Mouse (Mus musculus): ENCODE results near the gene Ankrd13a. TPM values are rescaled to one million over a fixed set of nuclear protein-coding genes. Genes with fewer than 3 reads are reported as not detected.

Gene Ankrd13a
- polyA plus RNA-seq, 1 experiment from 2014 or later, result 31.1 TPM

Small RNA genes lying within 50 kb of the gene (microRNA-seq; reads per million reads assigned to microRNA genes)
- 1.8 reads per million, percentile 2 among the genes with 10 or more reads in this experiment for gene Mir6240

Other genes starting within 250 kb of the Ankrd13a start
- gene Fam222a, start 206.7 kb upstream of the Ankrd13a start, polyA plus RNA-seq (2015; fragmentation: Nextera tagmentation; extraction: Ambion mirVana), result 7.1 and 8.1 TPM in 2 replicates
- 0.69 and 0.92 TPM in 2 replicates for gene Trpv4, start 116.3 kb upstream of the Ankrd13a start, polyA plus RNA-seq (2015; fragmentation: Nextera tagmentation; extraction: Ambion mirVana)
- gene Gltp, start 83.7 kb upstream of the Ankrd13a start, polyA plus RNA-seq (2015; fragmentation: Nextera tagmentation; extraction: Ambion mirVana), result 34.5 and 39.1 TPM in 2 replicates
- 15.6 and 15.9 TPM in 2 replicates for gene Tchp, start 66.9 kb upstream of the Ankrd13a start, polyA plus RNA-seq (2015; fragmentation: Nextera tagmentation; extraction: Ambion mirVana)
- 51.6 and 52.9 TPM in 2 replicates for gene Git2, start 840 bp downstream of the Ankrd13a start, polyA plus RNA-seq (2015; fragmentation: Nextera tagmentation; extraction: Ambion mirVana)
- gene 1500011B03Rik, start 48.8 kb downstream of the Ankrd13a start, polyA plus RNA-seq (2015; fragmentation: Nextera tagmentation; extraction: Ambion mirVana), result 270 and 271 TPM in 2 replicates
- not detected in 2 replicates for gene 4930519G04Rik, start 79.0 kb downstream of the Ankrd13a start, polyA plus RNA-seq (2015; fragmentation: Nextera tagmentation; extraction: Ambion mirVana)
- 3.0 and 3.6 TPM in 2 replicates for gene Gm9936, start 84.0 kb downstream of the Ankrd13a start, polyA plus RNA-seq (2015; fragmentation: Nextera tagmentation; extraction: Ambion mirVana)
- gene Oasl2, start 122.3 kb downstream of the Ankrd13a start, polyA plus RNA-seq (2015; fragmentation: Nextera tagmentation; extraction: Ambion mirVana), result 4.8 and 6.8 TPM in 2 replicates
- 0.40 and 0.68 TPM in 2 replicates for gene Oasl1, start 148.6 kb downstream of the Ankrd13a start, polyA plus RNA-seq (2015; fragmentation: Nextera tagmentation; extraction: Ambion mirVana)
- gene 2210016L21Rik, start 167.5 kb downstream of the Ankrd13a start, polyA plus RNA-seq (2015; fragmentation: Nextera tagmentation; extraction: Ambion mirVana), result 116 and 122 TPM in 2 replicates
- 0.05 and 0.10 TPM in 2 replicates for gene Hnf1a, start 196.4 kb downstream of the Ankrd13a start, polyA plus RNA-seq (2015; fragmentation: Nextera tagmentation; extraction: Ambion mirVana)
- gene Sppl3, start 236.5 kb downstream of the Ankrd13a start, polyA plus RNA-seq (2015; fragmentation: Nextera tagmentation; extraction: Ambion mirVana), result 35.1 and 47.1 TPM in 2 replicates